Mouse (Mus musculus): Measurements from ENCODE around the gene Neu2.

DNA sequence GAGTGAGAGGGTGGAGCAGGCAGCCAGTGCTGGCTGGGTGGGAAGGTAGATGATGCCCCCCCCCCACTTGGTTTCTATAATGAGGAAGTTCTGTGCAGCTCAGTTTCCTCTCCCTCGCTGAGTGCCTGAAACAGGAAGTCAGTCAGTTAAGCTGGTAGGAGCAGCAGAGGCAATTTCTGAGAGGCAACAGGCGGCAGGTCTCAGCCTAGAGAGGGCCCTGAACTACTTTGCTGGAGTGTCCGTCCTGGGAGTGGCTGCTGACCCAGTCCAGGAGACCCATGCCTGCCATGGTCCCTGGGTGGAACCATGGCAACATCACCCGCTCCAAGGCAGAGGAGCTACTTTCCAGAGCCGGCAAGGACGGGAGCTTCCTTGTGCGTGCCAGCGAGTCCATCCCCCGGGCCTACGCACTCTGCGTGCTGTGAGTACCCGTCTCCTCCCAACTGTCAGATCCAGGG lies 110.6 kb downstream of the Neu2 start, which contains the start of gene Inpp5d:
- no peak for TF ChIP-seq EP300 (optimal IDR thresholded peaks at IDR 0.05)
- TF ChIP-seq CTCF (IDR thresholded peaks at IDR 0.05; ENCODE audit: low read depth): no peak

Data from stomach, postnatal 0 days (tissue).